Mouse (Mus musculus) testis, adult 2 months (tissue): ENCODE measurements at regions not wholly inside any gene's neighbourhood (a gene's known extent, or its start where the extent isn't known, plus 50 kb on each side); places are given as distances from the start of the nearest gene placed in this dataset.

Experiments used
- H3K27ac ChIP-seq: fragments of 200-500 bp; 2 replicates; pipeline ENCODE4 v1.5.1; 2012; ENCODE audit warnings: low read depth, low read length; ENCODE audit not compliant: control insufficient read depth, insufficient read depth
- H3K27me3 ChIP-seq: fragments of 200-500 bp; 2 replicates; pipeline ENCODE4 v1.6.1; 2012; ENCODE audit warnings: mild to moderate bottlenecking, low read length, moderate library complexity; ENCODE audit not compliant: control insufficient read depth, insufficient read depth
- H3K36me3 ChIP-seq: fragments of 200-500 bp; 2 replicates; pipeline ENCODE4 v1.6.1; 2012; ENCODE audit warnings: mild to moderate bottlenecking, low read length; ENCODE audit not compliant: control insufficient read depth, insufficient read depth
- H3K4me1 ChIP-seq: fragments of 200-500 bp; 2 replicates; pipeline ENCODE4 v1.6.1; 2012; ENCODE audit warnings: low read length; ENCODE audit not compliant: control insufficient read depth, insufficient read depth
- H3K4me3 ChIP-seq: fragments of 200-500 bp; 2 replicates; pipeline ENCODE4 v1.5.1; 2012; ENCODE audit warnings: low read depth, mild to moderate bottlenecking, low read length, moderate library complexity, mixed read lengths; ENCODE audit not compliant: control insufficient read depth
- CTCF ChIP-seq: fragments of 200-500 bp; IDR thresholded peaks from 2 replicates; pipeline ENCODE4 v1.5.1; 2012; ENCODE audit warnings: low read depth, mild to moderate bottlenecking, inconsistent platforms, low read length, moderate library complexity; ENCODE audit not compliant: control insufficient read depth, insufficient read depth, insufficient replicate concordance
- POLR2A ChIP-seq: fragments of 200-500 bp; IDR thresholded peaks from 2 replicates; pipeline ENCODE4 v1.6.1; 2012; ENCODE audit warnings: low read depth, mild to moderate bottlenecking, inconsistent platforms, low read length, moderate library complexity; ENCODE audit not compliant: control insufficient read depth

GRCm38 (mm10) chr16:55421569-55422342 is 124.0 kb upstream of the Zpld1 start:
- H3K27ac ChIP-seq = no peak overlapping the region
- H3K4me1 ChIP-seq = no peaks in the 10 kb centered on the region
- no peak for TF ChIP-seq CTCF
- TF ChIP-seq POLR2A = no peak

GRCm38 (mm10) chr16:55420876-55421568 is 123.2 kb upstream of the Zpld1 start:
- Histone ChIP-seq H3K27me3 (no peaks in the 10 kb centered on the region), H3K4me1 (no peaks in the 10 kb centered on the region), H3K36me3 (no peaks in the 10 kb centered on the region), H3K27ac (no peak overlapping the region), H3K4me3 (no peak overlapping the region)
- TF ChIP-seq CTCF (no peak), POLR2A (no peak)

More at GRCm38 (mm10) chr16:55421569-55422342, 124.0 kb upstream of the Zpld1 start:
- Histone ChIP-seq H3K27me3 (no peaks in the 10 kb centered on the region), H3K36me3 (no peaks in the 10 kb centered on the region), H3K4me3 (no peak overlapping the region)

GRCm38 (mm10) chr16:55418871-55419270 is 121.1 kb upstream of the Zpld1 start:
- TF ChIP-seq POLR2A (no peak), CTCF (no peak)
- Histone ChIP-seq H3K36me3 (no peaks in the 10 kb centered on the region), H3K27ac (no peak overlapping the region), H3K27me3 (no peaks in the 10 kb centered on the region), H3K4me1 (no peaks in the 10 kb centered on the region), H3K4me3 (no peak overlapping the region)

GRCm38 (mm10) chr16:55400818-55401217 is 103.0 kb upstream of the Zpld1 start:
- Histone ChIP-seq H3K4me3 (no peak overlapping the region), H3K36me3 (no peaks in the 10 kb centered on the region), H3K27me3 (no peaks in the 10 kb centered on the region), H3K27ac (no peak overlapping the region), H3K4me1 (no peaks in the 10 kb centered on the region)
- TF ChIP-seq CTCF (no peak), POLR2A (no peak)

- Histone ChIP-seq H3K27ac (no peak overlapping the region), H3K4me3 (no peak overlapping the region), H3K36me3 (no peaks in the 10 kb centered on the region), H3K27me3 (no peaks in the 10 kb centered on the region), H3K4me1 (no peaks in the 10 kb centered on the region)
- TF ChIP-seq POLR2A (no peak), CTCF (no peak)
These were observed 97.1 kb upstream of the Zpld1 start for GRCm38 (mm10) chr16:55394864-55395263.

GRCm38 (mm10) chr16:55390400-55390799 is 92.6 kb upstream of the Zpld1 start:
- no peaks in the 10 kb centered on the region for H3K4me1 ChIP-seq
- H3K36me3 ChIP-seq = no peaks in the 10 kb centered on the region
- H3K4me3 ChIP-seq = no peak overlapping the region
- no peaks in the 10 kb centered on the region for H3K27me3 ChIP-seq
- TF ChIP-seq CTCF (no peak), POLR2A (no peak)
- H3K27ac ChIP-seq = no peak overlapping the region

GRCm38 (mm10) chr16:55379996-55380395 is 82.2 kb upstream of the Zpld1 start:
- no peak for TF ChIP-seq CTCF
- no peak for TF ChIP-seq POLR2A
- H3K36me3 ChIP-seq = no peaks in the 10 kb centered on the region
- H3K27ac ChIP-seq = no peak overlapping the region
- H3K4me1 ChIP-seq = no peaks in the 10 kb centered on the region
- H3K27me3 ChIP-seq = no peaks in the 10 kb centered on the region
- no peak overlapping the region for H3K4me3 ChIP-seq

- H3K27ac ChIP-seq = no peak overlapping the region
- no peak overlapping the region for H3K4me3 ChIP-seq
- H3K27me3 ChIP-seq = no peaks in the 10 kb centered on the region
- TF ChIP-seq POLR2A = no peak
- no peak for TF ChIP-seq CTCF
- H3K4me1 ChIP-seq = no peaks in the 10 kb centered on the region
- H3K36me3 ChIP-seq = no peaks in the 10 kb centered on the region
These were observed 81.4 kb upstream of the Zpld1 start for GRCm38 (mm10) chr16:55379189-55379588.
